Mouse (Mus musculus): ENCODE results near the gene Mfsd1. TPM values are rescaled to one million over a fixed set of nuclear protein-coding genes. Genes with fewer than 3 reads are reported as not detected.

Gene Mfsd1
- polyA plus RNA-seq, 1 experiment: 45.2 TPM

GRCm38 (mm10) chr3:67601616-67602138, 19.1 kb downstream of the Mfsd1 start:
- TF ChIP-seq CTCF (IDR thresholded peaks at IDR 0.05; ENCODE audit: insufficient read depth, low read length) (no peak), POLR2A (IDR thresholded peaks at IDR 0.05; ENCODE audit: borderline replicate concordance, extremely low read depth, low read depth, low read length) (no peak)
- no peak overlapping the region for H3K4me3 ChIP-seq (replicated peaks; ENCODE audit: extremely low read depth, low read depth, low read length)
- DNase-seq: no peak
- H3K4me1 ChIP-seq (ENCODE audit: control insufficient read depth, insufficient read depth, low read length): no peaks in the 10 kb centered on the region
- 54% methylated on average over 13 of the region's 13 CpGs for WGBS

- no peak for TF ChIP-seq CTCF (IDR thresholded peaks at IDR 0.05; ENCODE audit: insufficient read depth, low read length)
- TF ChIP-seq POLR2A (IDR thresholded peaks at IDR 0.05; ENCODE audit: borderline replicate concordance, extremely low read depth, low read depth, low read length): no peak
- no peak for DNase-seq
- Histone ChIP-seq H3K4me1 (ENCODE audit: control insufficient read depth, insufficient read depth, low read length) (no peaks in the 10 kb centered on the region), H3K4me3 (replicated peaks; ENCODE audit: extremely low read depth, low read depth, low read length) (no peak overlapping the region)
Measured at GRCm38 (mm10) chr3:67618222-67618621, 35.7 kb downstream of the Mfsd1 start.

- WGBS: 64% methylated on average over 1 of the region's 1 CpGs
- TF ChIP-seq POLR2A (IDR thresholded peaks at IDR 0.05; ENCODE audit: borderline replicate concordance, extremely low read depth, low read depth, low read length): no peak
- no peak for TF ChIP-seq CTCF (IDR thresholded peaks at IDR 0.05; ENCODE audit: insufficient read depth, low read length)
- Histone ChIP-seq H3K4me3 (replicated peaks; ENCODE audit: extremely low read depth, low read depth, low read length) (no peak overlapping the region), H3K4me1 (ENCODE audit: control insufficient read depth, insufficient read depth, low read length) (no peaks in the 10 kb centered on the region)
- no peak for DNase-seq
Measured at GRCm38 (mm10) chr3:67624629-67625028, 42.1 kb downstream of the Mfsd1 start.

GRCm38 (mm10) chr3:67643135-67643534, 60.6 kb downstream of the Mfsd1 start:
- H3K4me1 ChIP-seq (ENCODE audit: control insufficient read depth, insufficient read depth, low read length): no peaks in the 10 kb centered on the region
- 75% methylated on average over 3 of the region's 3 CpGs for WGBS
- no peak for DNase-seq

GRCm38 (mm10) chr3:67645640-67646466, 63.3 kb downstream of the Mfsd1 start:
- TF ChIP-seq CTCF (IDR thresholded peaks at IDR 0.05; ENCODE audit: insufficient read depth, low read length): no peak
- TF ChIP-seq POLR2A (IDR thresholded peaks at IDR 0.05; ENCODE audit: borderline replicate concordance, extremely low read depth, low read depth, low read length): no peak
- no peak for DNase-seq
- H3K4me3 ChIP-seq (replicated peaks; ENCODE audit: extremely low read depth, low read depth, low read length): no peak overlapping the region
- no peaks in the 10 kb centered on the region for H3K4me1 ChIP-seq (ENCODE audit: control insufficient read depth, insufficient read depth, low read length)
- 85% methylated on average over 7 of the region's 7 CpGs for WGBS

More at GRCm38 (mm10) chr3:67643135-67643534, 60.6 kb downstream of the Mfsd1 start:
- H3K4me3 ChIP-seq (replicated peaks; ENCODE audit: extremely low read depth, low read depth, low read length): no peak overlapping the region
- TF ChIP-seq CTCF (IDR thresholded peaks at IDR 0.05; ENCODE audit: insufficient read depth, low read length) (no peak), POLR2A (IDR thresholded peaks at IDR 0.05; ENCODE audit: borderline replicate concordance, extremely low read depth, low read depth, low read length) (no peak)

Other genes with a start within 250 kb of the Mfsd1 start
- 4.6 and 6.8 TPM in 2 replicates for gene Mlf1, start 208.6 kb upstream of the Mfsd1 start, polyA plus RNA-seq (2012; rRNA removed)
- gene Gm17402, start 207.6 kb upstream of the Mfsd1 start, polyA plus RNA-seq (2012; rRNA removed): not detected in 2 replicates
- gene Gfm1, start 152.6 kb upstream of the Mfsd1 start, polyA plus RNA-seq (2012; rRNA removed): 9.5 and 13.6 TPM in 2 replicates
- 82.6 and 99.1 TPM in 2 replicates for gene Lxn, start 118.8 kb upstream of the Mfsd1 start, polyA plus RNA-seq (2012; rRNA removed)
- 1.1 and 2.3 TPM in 2 replicates for gene Rarres1, start 67.2 kb upstream of the Mfsd1 start, polyA plus RNA-seq (2012; rRNA removed)